Mouse (Mus musculus) embryonic fibroblast, embryonic 13.5 days (primary cell): Measurements from ENCODE around the gene Cerk.

Experiments used
- CTCF ChIP-seq: IDR thresholded peaks from 2 replicates; pipeline ENCODE4 v1.5.1; 2011; ENCODE audit warnings: mild to moderate bottlenecking, control low read depth, low read length, moderate library complexity, borderline replicate concordance; ENCODE audit not compliant: insufficient read depth
- POLR2A ChIP-seq: IDR thresholded peaks from 2 replicates; pipeline ENCODE4 v1.6.1; 2011; ENCODE audit warnings: low read depth, mild to moderate bottlenecking, control low read depth, low read length, moderate library complexity

GRCm38 (mm10) chr15:86122261-86122949, 63.5 kb downstream of the Cerk start:
- TF ChIP-seq CTCF (no peak), POLR2A (no peak)
